8 mouse cellular contexts compared by ENCODE assay signal in the genomic region with DNA sequence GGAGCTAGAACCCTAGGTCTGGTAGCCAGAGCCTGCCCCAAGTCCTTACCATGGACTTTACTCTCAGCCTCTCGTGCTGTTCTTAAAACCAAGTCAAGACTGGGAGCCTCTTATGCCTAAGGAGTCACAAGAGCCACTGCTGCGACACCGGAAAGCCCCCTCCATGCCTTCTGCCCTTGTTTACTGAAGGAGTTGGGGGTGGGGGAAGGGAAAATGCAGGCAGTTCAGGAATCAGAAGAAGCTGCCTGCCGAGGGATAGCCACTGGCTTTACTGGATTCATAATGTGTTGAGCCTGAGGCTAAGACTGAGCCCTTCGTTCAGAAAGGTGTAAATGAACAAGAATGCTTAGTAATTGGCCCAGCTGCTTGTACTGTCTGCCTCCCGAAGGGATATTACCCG. TPM values are rescaled to one million over a fixed set of nuclear protein-coding genes. Genes with fewer than 3 reads are reported as not detected.
DNase-seq lines count a peak whose midpoint lies in the region; ATAC-seq and TF ChIP-seq lines count a peak whose summit lies in the region.

No protein-coding gene starts in this region.

- TF ChIP-seq POLR2A in kidney, adult 2 months (IDR thresholded peaks at IDR 0.05; ENCODE audit: low read depth, low read length) = no peak
- TF ChIP-seq POLR2A in brain, embryonic 14.5 days (IDR thresholded peaks at IDR 0.05; ENCODE audit: borderline replicate concordance, extremely low read depth, insufficient read depth, insufficient read length, poor library complexity, severe bottlenecking) = no peak

- H3K36me3 ChIP-seq in kidney, adult 2 months (ENCODE audit: control insufficient read depth, insufficient read depth, low read length) = no peaks in the 10 kb centered on the region
- peaks cover 12% of the 10 kb centered on the region for H3K36me3 ChIP-seq in hindbrain, embryonic 16.5 days (ENCODE audit: control insufficient read depth, insufficient read depth, low read length)
- peaks cover 16% of the 10 kb centered on the region for H3K36me3 ChIP-seq in midbrain, embryonic 13.5 days

- TF ChIP-seq CTCF in kidney, adult 2 months (conservative IDR thresholded peaks at IDR 0.05; ENCODE audit: insufficient read depth, insufficient read length, low read depth, low read length) = no peak
- no peak for TF ChIP-seq CTCF in brain, embryonic 14.5 days (IDR thresholded peaks at IDR 0.05; ENCODE audit: borderline replicate concordance, extremely low read depth, insufficient read depth, insufficient read length)

- H3K27me3 ChIP-seq in kidney, adult 2 months (replicated peaks; ENCODE audit: control insufficient read depth, insufficient read depth, low read length) = no peaks in the 10 kb centered on the region
- 0 out of 2 replicates have a peak, but pooled peaks cover 2% of the 10 kb centered on the region for H3K27me3 ChIP-seq in hindbrain, embryonic 16.5 days (replicated peaks; ENCODE audit: control insufficient read depth, insufficient read depth, low read length)
- peaks cover 8% of the 10 kb centered on the region; the same call in 1 of the 2 replicates for H3K27me3 ChIP-seq in midbrain, embryonic 13.5 days

- peak overlapping the region; percentile 77 for H3K4me3 ChIP-seq in kidney, adult 2 months (ENCODE audit: insufficient read depth, low read depth, low read length)
- peak overlapping the region; percentile 84 for H3K4me3 ChIP-seq in hindbrain, embryonic 16.5 days (ENCODE audit: low read length)
- peak overlapping the region; percentile 95 for H3K4me3 ChIP-seq in midbrain, embryonic 13.5 days (replicated peaks)

- H3K4me2 ChIP-seq in hindbrain, embryonic 16.5 days (ENCODE audit: low read length) = peak overlapping the region; percentile 91
- H3K4me2 ChIP-seq in midbrain, embryonic 13.5 days (replicated peaks) = peak overlapping the region; percentile 99

- H3K9ac ChIP-seq in hindbrain, embryonic 16.5 days (ENCODE audit: low read depth, low read length) = peak overlapping the region; percentile 90
- peak overlapping the region; percentile 97 for H3K9ac ChIP-seq in midbrain, embryonic 13.5 days (replicated peaks)

- peaks cover 37% of the 10 kb centered on the region for H3K4me1 ChIP-seq in kidney, adult 2 months (ENCODE audit: control insufficient read depth, insufficient read depth, low read length)
- peaks cover 21% of the 10 kb centered on the region for H3K4me1 ChIP-seq in hindbrain, embryonic 16.5 days (ENCODE audit: control insufficient read depth, insufficient read depth, low read depth, low read length)
- peaks cover 37% of the 10 kb centered on the region for H3K4me1 ChIP-seq in midbrain, embryonic 13.5 days (replicated peaks)

- no peak for DNase-seq in kidney, adult 2 months
- DNase-seq in kidney, adult 8-10 months = no peak
- DNase-seq in brain, embryonic 14.5 days (ENCODE audit: low read depth) = peak; percentile 59
- DNase-seq in layer of hippocampus, adult 9-11 months = no peak
- DNase-seq in right cerebral cortex, postnatal 25 days = no peak
- DNase-seq in right cerebral cortex, postnatal 4 days = no peak

- no peaks in the 10 kb centered on the region for H3K9me3 ChIP-seq in hindbrain, embryonic 16.5 days (ENCODE audit: control insufficient read depth, low read length)
- H3K9me3 ChIP-seq in midbrain, embryonic 13.5 days = no peaks in the 10 kb centered on the region

- 11% methylated on average over 7 of the region's 7 CpGs for WGBS in kidney, adult 2 months
- 4% methylated on average over 7 of the region's 7 CpGs for WGBS in hindbrain, embryonic 16.5 days
- WGBS in midbrain, embryonic 13.5 days = 6% methylated on average over 7 of the region's 7 CpGs

- ATAC-seq in hindbrain, embryonic 16.5 days = no peak
- ATAC-seq in midbrain, embryonic 13.5 days = no peak

- peak overlapping the region; percentile 91 for H3K27ac ChIP-seq in kidney, adult 2 months (ENCODE audit: insufficient read depth, low read depth, low read length)
- peak overlapping the region; percentile 79 for H3K27ac ChIP-seq in hindbrain, embryonic 16.5 days (ENCODE audit: low read depth, low read length)
- H3K27ac ChIP-seq in midbrain, embryonic 13.5 days = peak overlapping the region; percentile 79

RNA-seq across cellular contexts. Expression of a gene that starts 0.4 kb away (rescaled TPM):
- 97.2 and 106 TPM in 2 replicates for polyA plus RNA-seq in kidney, adult 2 months (2012; rRNA removed)
- polyA plus RNA-seq in brain, embryonic 14.5 days (2012; rRNA removed) = 63.2 and 63.6 TPM in 2 replicates
- 112 and 114 TPM in 2 replicates for polyA plus RNA-seq in hindbrain, embryonic 16.5 days (2015; fragmentation: Nextera tagmentation; extraction: Ambion mirVana)
- polyA plus RNA-seq in midbrain, embryonic 13.5 days (2015; fragmentation: Nextera tagmentation; extraction: Ambion mirVana) = 107 and 112 TPM in 2 replicates

RNA-seq across cellular contexts. Expression of a gene that starts 29.7 kb away (rescaled TPM):
- 78.1 and 88.4 TPM in 2 replicates for polyA plus RNA-seq in kidney, adult 2 months (2012; rRNA removed)
- polyA plus RNA-seq in brain, embryonic 14.5 days (2012; rRNA removed) = 17.8 and 27.9 TPM in 2 replicates
- 22.8 and 23.9 TPM in 2 replicates for polyA plus RNA-seq in hindbrain, embryonic 16.5 days (2015; fragmentation: Nextera tagmentation; extraction: Ambion mirVana)
- 9.2 and 10.0 TPM in 2 replicates for polyA plus RNA-seq in midbrain, embryonic 13.5 days (2015; fragmentation: Nextera tagmentation; extraction: Ambion mirVana)
